Mouse (Mus musculus): ENCODE results near the gene Sez6l. TPM values are rescaled to one million over a fixed set of nuclear protein-coding genes. Genes with fewer than 3 reads are reported as not detected.
"Not testable (repeated sequence)": the region's sequence is repeated elsewhere in the genome, so short reads cannot be mapped to it uniquely, and the experiment has no call there.

The Sez6l gene
- polyA plus RNA-seq, 1 experiment from 2014 or later = 41.9 TPM

GRCm38 (mm10) chr5:112419535-112419934 lies 157.4 kb downstream of the Sez6l start:
- H3K9ac ChIP-seq (replicated peaks; ENCODE audit: low read depth, low read length) = no peak overlapping the region
- no peaks in the 10 kb centered on the region for H3K9me3 ChIP-seq (ENCODE audit: control insufficient read depth, low read length)
- H3K4me2 ChIP-seq (ENCODE audit: low read length) = no peak overlapping the region
- WGBS = 38% methylated on average over 12 of the region's 12 CpGs
- H3K36me3 ChIP-seq (ENCODE audit: control insufficient read depth, insufficient read depth) = no peaks in the 10 kb centered on the region
- peak; percentile 50; the same call in 1 of the 2 replicates for ATAC-seq
- H3K4me1 ChIP-seq (replicated peaks; ENCODE audit: control insufficient read depth, insufficient read depth, low read length) = peaks cover 3% of the 10 kb centered on the region
- H3K27me3 ChIP-seq (replicated peaks; ENCODE audit: control insufficient read depth, insufficient read depth, low read length) = no peaks in the 10 kb centered on the region
- no peak overlapping the region for H3K4me3 ChIP-seq (replicated peaks; ENCODE audit: low read length)
- H3K27ac ChIP-seq (ENCODE audit: low read length) = no peak overlapping the region

- peaks cover 3% of the 10 kb centered on the region for H3K4me1 ChIP-seq (replicated peaks; ENCODE audit: control insufficient read depth, insufficient read depth, low read length)
- H3K27me3 ChIP-seq (replicated peaks; ENCODE audit: control insufficient read depth, insufficient read depth, low read length) = no peaks in the 10 kb centered on the region
- H3K4me3 ChIP-seq (replicated peaks; ENCODE audit: low read length) = no peak overlapping the region
- H3K9ac ChIP-seq (replicated peaks; ENCODE audit: low read depth, low read length) = no peak overlapping the region
- H3K36me3 ChIP-seq (ENCODE audit: control insufficient read depth, insufficient read depth) = no peaks in the 10 kb centered on the region
- H3K4me2 ChIP-seq (ENCODE audit: low read length) = no peak overlapping the region
- no peak overlapping the region for H3K27ac ChIP-seq (ENCODE audit: low read length)
- no peaks in the 10 kb centered on the region for H3K9me3 ChIP-seq (ENCODE audit: control insufficient read depth, low read length)
- no peak for ATAC-seq
- 43% methylated on average over 4 of the region's 4 CpGs for WGBS
These were observed 159.0 kb downstream of the Sez6l start for GRCm38 (mm10) chr5:112418023-112418422.

- H3K27ac ChIP-seq (ENCODE audit: low read length) = no peak overlapping the region
- H3K9ac ChIP-seq (replicated peaks; ENCODE audit: low read depth, low read length) = no peak overlapping the region
- no peaks in the 10 kb centered on the region for H3K27me3 ChIP-seq (replicated peaks; ENCODE audit: control insufficient read depth, insufficient read depth, low read length)
- no peak overlapping the region for H3K4me3 ChIP-seq (replicated peaks; ENCODE audit: low read length)
- no peaks in the 10 kb centered on the region for H3K9me3 ChIP-seq (ENCODE audit: control insufficient read depth, low read length)
- H3K4me1 ChIP-seq (replicated peaks; ENCODE audit: control insufficient read depth, insufficient read depth, low read length) = peaks cover 11% of the 10 kb centered on the region
- H3K4me2 ChIP-seq (ENCODE audit: low read length) = no peak overlapping the region
- no peaks in the 10 kb centered on the region for H3K36me3 ChIP-seq (ENCODE audit: control insufficient read depth, insufficient read depth)
- 55% methylated on average over 5 of the region's 5 CpGs for WGBS
- no peak for ATAC-seq
These were observed 160.3 kb downstream of the Sez6l start for GRCm38 (mm10) chr5:112416673-112417072.

- ATAC-seq; H3K27me3 ChIP-seq (replicated peaks; ENCODE audit: control insufficient read depth, insufficient read depth, low read length); H3K9me3 ChIP-seq (ENCODE audit: control insufficient read depth, low read length); H3K4me2 ChIP-seq (ENCODE audit: low read length); H3K4me3 ChIP-seq (replicated peaks; ENCODE audit: low read length); H3K27ac ChIP-seq (ENCODE audit: low read length); H3K36me3 ChIP-seq (ENCODE audit: control insufficient read depth, insufficient read depth); H3K9ac ChIP-seq (replicated peaks; ENCODE audit: low read depth, low read length): not testable (repeated sequence)
- H3K4me1 ChIP-seq (replicated peaks; ENCODE audit: control insufficient read depth, insufficient read depth, low read length) = peaks cover 24% of the 10 kb centered on the region
- WGBS = 88% methylated on average over 4 of the region's 4 CpGs
These were observed 164.2 kb downstream of the Sez6l start for GRCm38 (mm10) chr5:112412781-112413180.

GRCm38 (mm10) chr5:112411514-112412335 lies 165.3 kb downstream of the Sez6l start:
- H3K4me3 ChIP-seq (replicated peaks; ENCODE audit: low read length) = no peak overlapping the region

GRCm38 (mm10) chr5:112411072-112411471 lies 165.9 kb downstream of the Sez6l start:
- ATAC-seq = peak; percentile 16; the same call in 1 of the 2 replicates
- Histone ChIP-seq H3K9ac (replicated peaks; ENCODE audit: low read depth, low read length) (peak overlapping the region; percentile 23), H3K27ac (ENCODE audit: low read length) (peak overlapping the region; percentile 71), H3K9me3 (ENCODE audit: control insufficient read depth, low read length) (no peaks in the 10 kb centered on the region), H3K4me1 (replicated peaks; ENCODE audit: control insufficient read depth, insufficient read depth, low read length) (peaks cover 24% of the 10 kb centered on the region), H3K27me3 (replicated peaks; ENCODE audit: control insufficient read depth, insufficient read depth, low read length) (no peaks in the 10 kb centered on the region), H3K36me3 (ENCODE audit: control insufficient read depth, insufficient read depth) (no peaks in the 10 kb centered on the region), H3K4me2 (ENCODE audit: low read length) (peak overlapping the region; percentile 38; the same call in 1 of the 2 replicates), H3K4me3 (replicated peaks; ENCODE audit: low read length) (no peak overlapping the region)
- 15% methylated on average over 11 of the region's 11 CpGs for WGBS

More at GRCm38 (mm10) chr5:112411514-112412335, 165.3 kb downstream of the Sez6l start:
- peak; percentile 75 for ATAC-seq
- peak overlapping the region; percentile 71 for H3K27ac ChIP-seq (ENCODE audit: low read length)
- no peaks in the 10 kb centered on the region for H3K36me3 ChIP-seq (ENCODE audit: control insufficient read depth, insufficient read depth)
- 14% methylated on average over 19 of the region's 19 CpGs for WGBS
- peak overlapping the region; percentile 38 for H3K4me2 ChIP-seq (ENCODE audit: low read length)
- H3K9ac ChIP-seq (replicated peaks; ENCODE audit: low read depth, low read length) = no peak overlapping the region
- peaks cover 24% of the 10 kb centered on the region for H3K4me1 ChIP-seq (replicated peaks; ENCODE audit: control insufficient read depth, insufficient read depth, low read length)
- no peaks in the 10 kb centered on the region for H3K27me3 ChIP-seq (replicated peaks; ENCODE audit: control insufficient read depth, insufficient read depth, low read length)
- H3K9me3 ChIP-seq (ENCODE audit: control insufficient read depth, low read length) = no peaks in the 10 kb centered on the region

- Histone ChIP-seq H3K4me1 (replicated peaks; ENCODE audit: control insufficient read depth, insufficient read depth, low read length) (peaks cover 24% of the 10 kb centered on the region), H3K4me3 (replicated peaks; ENCODE audit: low read length) (no peak overlapping the region), H3K27ac (ENCODE audit: low read length) (no peak overlapping the region), H3K27me3 (replicated peaks; ENCODE audit: control insufficient read depth, insufficient read depth, low read length) (no peaks in the 10 kb centered on the region), H3K4me2 (ENCODE audit: low read length) (no peak overlapping the region), H3K36me3 (ENCODE audit: control insufficient read depth, insufficient read depth) (no peaks in the 10 kb centered on the region), H3K9me3 (ENCODE audit: control insufficient read depth, low read length) (no peaks in the 10 kb centered on the region), H3K9ac (replicated peaks; ENCODE audit: low read depth, low read length) (no peak overlapping the region)
- WGBS = 57% methylated on average over 5 of the region's 5 CpGs
- no peak for ATAC-seq
These were observed 167.7 kb downstream of the Sez6l start for GRCm38 (mm10) chr5:112409274-112409673.

GRCm38 (mm10) chr5:112406017-112406416 lies 171.0 kb downstream of the Sez6l start:
- H3K4me2 ChIP-seq (ENCODE audit: low read length) = no peak overlapping the region
- H3K27ac ChIP-seq (ENCODE audit: low read length) = no peak overlapping the region
- ATAC-seq = no peak
- no peak overlapping the region for H3K4me3 ChIP-seq (replicated peaks; ENCODE audit: low read length)
- no peaks in the 10 kb centered on the region for H3K27me3 ChIP-seq (replicated peaks; ENCODE audit: control insufficient read depth, insufficient read depth, low read length)
- 69% methylated on average over 3 of the region's 3 CpGs for WGBS
- H3K9ac ChIP-seq (replicated peaks; ENCODE audit: low read depth, low read length) = no peak overlapping the region
- H3K36me3 ChIP-seq (ENCODE audit: control insufficient read depth, insufficient read depth) = no peaks in the 10 kb centered on the region
- no peaks in the 10 kb centered on the region for H3K9me3 ChIP-seq (ENCODE audit: control insufficient read depth, low read length)
- peaks cover 9% of the 10 kb centered on the region for H3K4me1 ChIP-seq (replicated peaks; ENCODE audit: control insufficient read depth, insufficient read depth, low read length)

GRCm38 (mm10) chr5:112402437-112402836 lies 174.5 kb downstream of the Sez6l start:
- 76% methylated on average over 3 of the region's 3 CpGs for WGBS
- H3K4me2 ChIP-seq (ENCODE audit: low read length) = no peak overlapping the region
- H3K36me3 ChIP-seq (ENCODE audit: control insufficient read depth, insufficient read depth) = no peaks in the 10 kb centered on the region
- no peak overlapping the region for H3K9ac ChIP-seq (replicated peaks; ENCODE audit: low read depth, low read length)
- H3K27ac ChIP-seq (ENCODE audit: low read length) = no peak overlapping the region
- 0 out of 2 replicates have a peak, but pooled peaks cover 2% of the 10 kb centered on the region for H3K4me1 ChIP-seq (replicated peaks; ENCODE audit: control insufficient read depth, insufficient read depth, low read length)
- no peaks in the 10 kb centered on the region for H3K27me3 ChIP-seq (replicated peaks; ENCODE audit: control insufficient read depth, insufficient read depth, low read length)
- H3K9me3 ChIP-seq (ENCODE audit: control insufficient read depth, low read length) = no peaks in the 10 kb centered on the region
- H3K4me3 ChIP-seq (replicated peaks; ENCODE audit: low read length) = no peak overlapping the region
- no peak for ATAC-seq
